Mouse (Mus musculus): ENCODE results near the gene Rgl1. TPM values are rescaled to one million over a fixed set of nuclear protein-coding genes. Genes with fewer than 3 reads are reported as not detected.
A peak's percentile ranks its signal among the peaks of the same experiment; 100 is the strongest.

The Rgl1 gene
- total and polyA plus RNA-seq, 2 experiments from 2014 or later: 36.7 to 38.9 TPM

DNA sequence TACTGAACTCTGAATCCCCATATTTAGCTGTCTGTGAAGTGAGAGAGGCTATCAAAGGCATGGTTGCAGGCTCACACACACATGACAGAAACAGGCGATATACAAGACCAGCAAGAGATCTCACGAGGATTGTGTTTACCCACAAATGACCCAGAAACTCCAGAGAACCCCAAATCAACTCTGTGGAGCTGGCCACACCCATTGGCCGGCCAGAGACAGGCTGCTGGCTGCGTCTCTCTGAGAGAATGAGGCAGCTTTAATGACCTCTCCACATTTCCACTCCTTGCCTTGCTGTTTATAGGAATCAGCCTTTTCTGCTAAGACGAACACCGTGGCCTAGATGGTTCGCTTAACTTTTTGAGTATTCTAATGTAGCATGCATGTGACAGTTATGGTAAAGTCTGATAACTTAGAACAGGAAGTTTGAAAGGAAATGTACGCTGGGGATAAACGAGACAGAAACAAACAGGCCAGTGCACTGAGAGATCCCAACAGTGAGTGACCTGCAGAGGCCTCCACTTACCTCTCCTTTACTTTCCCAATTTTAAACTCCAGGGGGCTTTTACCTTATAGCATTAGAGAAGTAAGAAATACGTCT lies 148.3 kb downstream of the Rgl1 start:
- Histone ChIP-seq H3K4me2 (ENCODE audit: low read depth, low read length) (no peak overlapping the region), H3K27me3 (ENCODE audit: control insufficient read depth, insufficient read depth, low read length) (no peaks in the 10 kb centered on the region), H3K4me3 (ENCODE audit: low read depth, low read length) (no peak overlapping the region), H3K27ac (ENCODE audit: low read depth) (peak overlapping the region; percentile 62), H3K9me3 (replicated peaks; ENCODE audit: control insufficient read depth, low read length) (no peaks in the 10 kb centered on the region; the same call in 1 of the 2 replicates), H3K36me3 (replicated peaks; ENCODE audit: control insufficient read depth, insufficient read depth, low read length) (peaks cover 32% of the 10 kb centered on the region), H3K4me1 (ENCODE audit: control insufficient read depth, insufficient read depth) (peaks cover 71% of the 10 kb centered on the region), H3K9ac (replicated peaks; ENCODE audit: low read depth, low read length) (no peak overlapping the region; the same call in 1 of the 2 replicates)
- DNase-seq (ENCODE audit: low spot score): no peak
- ATAC-seq (ENCODE audit: insufficient read depth, low read depth): no peak
- 39% methylated on average over 10 of the region's 10 CpGs for WGBS
- TF ChIP-seq CTCF (IDR thresholded peaks at IDR 0.05; ENCODE audit: low read depth) (no peak), EP300 (IDR thresholded peaks at IDR 0.05; ENCODE audit: low read depth) (no peak)

DNA sequence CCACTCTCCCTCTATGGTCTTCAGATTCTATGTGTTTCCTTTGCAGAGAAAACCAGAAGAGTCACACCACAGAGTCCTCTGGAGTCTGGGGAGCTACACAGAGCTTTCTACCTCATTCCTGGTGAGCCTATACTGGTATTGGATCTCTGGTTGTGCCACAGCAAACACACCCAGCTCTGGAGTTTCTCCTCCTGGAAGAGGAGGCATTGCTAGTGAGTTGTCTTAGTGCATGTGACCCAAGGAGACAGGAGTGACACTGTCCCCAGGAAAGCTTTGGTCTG lies 149.4 kb downstream of the Rgl1 start:
- no peak for TF ChIP-seq CTCF (IDR thresholded peaks at IDR 0.05; ENCODE audit: low read depth)
- TF ChIP-seq EP300 (IDR thresholded peaks at IDR 0.05; ENCODE audit: low read depth): no peak
- Histone ChIP-seq H3K4me1 (ENCODE audit: control insufficient read depth, insufficient read depth) (peaks cover 72% of the 10 kb centered on the region), H3K4me3 (ENCODE audit: low read depth, low read length) (no peak overlapping the region), H3K9ac (replicated peaks; ENCODE audit: low read depth, low read length) (no peak overlapping the region), H3K4me2 (ENCODE audit: low read depth, low read length) (no peak overlapping the region), H3K27ac (ENCODE audit: low read depth) (peak overlapping the region; percentile 62), H3K36me3 (replicated peaks; ENCODE audit: control insufficient read depth, insufficient read depth, low read length) (peaks cover 43% of the 10 kb centered on the region), H3K9me3 (replicated peaks; ENCODE audit: control insufficient read depth, low read length) (no peaks in the 10 kb centered on the region; the same call in 1 of the 2 replicates), H3K27me3 (ENCODE audit: control insufficient read depth, insufficient read depth, low read length) (no peaks in the 10 kb centered on the region)
- ATAC-seq (ENCODE audit: insufficient read depth, low read depth) (no peak), DNase-seq (ENCODE audit: low spot score) (no peak)

DNA sequence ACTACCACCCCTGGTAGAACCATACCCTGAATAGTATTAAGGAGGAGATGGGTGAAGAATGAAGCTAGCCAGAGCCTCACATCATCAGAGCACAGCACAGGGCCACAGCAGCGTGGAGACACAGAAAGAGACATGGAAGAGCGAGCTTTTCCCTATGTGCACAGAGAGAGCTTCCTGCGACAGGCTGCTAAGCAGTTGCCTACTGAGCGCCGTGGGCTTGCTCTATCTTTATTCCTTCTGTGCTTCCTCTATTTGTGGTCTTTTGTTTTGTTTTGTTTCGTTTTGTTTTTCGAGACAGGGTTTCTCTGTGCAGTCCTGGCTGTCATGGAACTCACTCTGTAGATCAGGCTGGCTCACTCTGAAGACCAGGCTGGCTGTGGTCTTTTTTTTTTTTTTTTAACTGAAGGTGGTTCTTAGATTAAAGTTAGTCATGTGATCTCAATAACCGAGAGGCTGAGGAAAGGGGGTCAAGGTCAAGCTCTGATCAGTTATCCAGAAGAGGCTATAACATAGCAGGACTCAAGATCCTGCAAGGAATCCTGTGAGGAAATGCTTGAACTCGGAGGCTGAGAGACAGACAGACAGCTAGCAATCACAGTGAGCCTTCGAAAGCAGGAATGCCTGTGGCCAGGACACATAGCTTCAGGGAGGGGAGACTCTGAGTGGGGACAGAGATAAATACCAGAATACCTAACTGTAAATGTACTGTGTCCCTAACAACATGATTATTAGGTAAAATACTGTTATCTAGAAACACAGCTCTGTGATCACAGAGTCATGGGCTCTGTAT lies 150.0 kb downstream of the Rgl1 start:
- ATAC-seq (ENCODE audit: insufficient read depth, low read depth): no peak
- DNase-seq (ENCODE audit: low spot score): no peak
- 54% methylated on average over 10 of the region's 10 CpGs for WGBS
- Histone ChIP-seq H3K27me3 (ENCODE audit: control insufficient read depth, insufficient read depth, low read length) (no peaks in the 10 kb centered on the region), H3K9ac (replicated peaks; ENCODE audit: low read depth, low read length) (no peak overlapping the region), H3K4me3 (ENCODE audit: low read depth, low read length) (no peak overlapping the region), H3K36me3 (replicated peaks; ENCODE audit: control insufficient read depth, insufficient read depth, low read length) (peaks cover 38% of the 10 kb centered on the region), H3K9me3 (replicated peaks; ENCODE audit: control insufficient read depth, low read length) (no peaks in the 10 kb centered on the region; the same call in 1 of the 2 replicates), H3K4me1 (ENCODE audit: control insufficient read depth, insufficient read depth) (peaks cover 73% of the 10 kb centered on the region), H3K4me2 (ENCODE audit: low read depth, low read length) (no peak overlapping the region), H3K27ac (ENCODE audit: low read depth) (peak overlapping the region; percentile 62)
- TF ChIP-seq EP300 (IDR thresholded peaks at IDR 0.05; ENCODE audit: low read depth) (no peak), CTCF (IDR thresholded peaks at IDR 0.05; ENCODE audit: low read depth) (no peak)

DNA sequence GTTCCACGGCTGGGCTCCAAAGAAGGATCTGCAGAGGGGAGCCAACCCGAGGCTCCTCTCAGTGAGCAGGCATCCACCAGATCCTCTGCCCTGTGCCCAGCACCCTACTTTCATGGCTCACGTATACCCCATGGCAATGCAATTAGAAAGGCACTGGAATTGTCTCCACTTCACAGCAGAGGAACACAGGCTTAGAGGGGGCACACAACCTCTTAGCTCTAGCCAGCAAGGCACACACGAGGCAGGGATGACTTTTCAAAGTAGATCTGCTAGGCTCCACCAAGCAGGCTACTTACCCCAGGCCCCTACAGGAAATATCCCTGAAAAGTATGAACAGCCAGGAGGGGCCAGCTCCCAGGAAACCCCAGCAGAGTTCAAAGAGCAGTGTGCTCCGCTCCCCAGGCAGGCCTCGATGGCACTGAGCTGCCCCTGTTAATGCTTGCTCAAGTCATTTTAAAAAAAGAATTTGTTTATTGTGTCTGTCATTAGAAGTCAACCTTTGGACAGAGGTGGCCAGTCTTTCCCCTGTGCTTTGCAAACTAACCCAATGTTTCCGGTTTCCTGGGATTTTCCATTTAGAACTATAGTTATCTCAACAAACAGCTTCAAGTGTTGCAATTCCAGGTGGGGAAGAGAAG lies 151.3 kb downstream of the Rgl1 start:
- ATAC-seq (ENCODE audit: insufficient read depth, low read depth) (no peak), DNase-seq (ENCODE audit: low spot score) (no peak)
- Histone ChIP-seq H3K36me3 (replicated peaks; ENCODE audit: control insufficient read depth, insufficient read depth, low read length) (peaks cover 32% of the 10 kb centered on the region), H3K27ac (ENCODE audit: low read depth) (peak overlapping the region; percentile 9; the same call in 1 of the 2 replicates), H3K27me3 (ENCODE audit: control insufficient read depth, insufficient read depth, low read length) (no peaks in the 10 kb centered on the region), H3K9ac (replicated peaks; ENCODE audit: low read depth, low read length) (no peak overlapping the region), H3K4me2 (ENCODE audit: low read depth, low read length) (no peak overlapping the region), H3K9me3 (replicated peaks; ENCODE audit: control insufficient read depth, low read length) (no peaks in the 10 kb centered on the region; the same call in 1 of the 2 replicates), H3K4me3 (ENCODE audit: low read depth, low read length) (no peak overlapping the region), H3K4me1 (ENCODE audit: control insufficient read depth, insufficient read depth) (peaks cover 76% of the 10 kb centered on the region)
- TF ChIP-seq CTCF (IDR thresholded peaks at IDR 0.05; ENCODE audit: low read depth) (no peak), EP300 (IDR thresholded peaks at IDR 0.05; ENCODE audit: low read depth) (no peak)
- 51% methylated on average over 7 of the region's 7 CpGs for WGBS

DNA sequence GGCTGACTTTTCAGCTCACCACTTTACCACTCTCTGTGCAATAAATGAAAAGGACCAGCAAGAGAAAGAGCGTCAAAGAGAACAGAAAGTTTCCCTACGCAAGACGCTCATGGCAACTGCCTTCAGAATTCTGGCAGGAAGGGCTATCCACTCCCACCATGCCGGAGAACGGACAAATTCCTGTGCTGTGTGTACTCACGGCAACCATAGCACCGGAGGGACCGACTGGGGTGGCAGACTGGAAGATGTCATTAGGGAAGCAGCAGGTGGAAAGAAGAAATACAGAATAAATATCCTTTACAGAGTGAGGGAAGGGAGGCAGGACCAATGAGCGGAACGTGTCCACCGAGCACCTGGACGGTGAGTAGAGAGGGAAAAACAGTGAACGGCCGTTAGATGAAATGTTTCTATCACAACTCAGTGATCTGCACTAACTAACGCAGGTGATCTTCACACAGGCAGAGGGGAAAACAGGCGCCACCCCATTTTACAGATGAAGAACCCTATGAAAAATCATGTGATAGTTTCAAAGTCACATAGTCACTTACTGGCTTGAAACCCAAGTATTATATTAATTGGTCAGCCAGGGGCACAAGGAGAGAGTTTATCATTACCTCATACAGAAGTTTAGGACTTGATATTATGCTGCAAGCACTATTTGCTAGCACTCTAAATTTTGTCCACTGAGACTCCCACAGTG lies 152.8 kb downstream of the Rgl1 start:
- no peaks in the 10 kb centered on the region for H3K9me3 ChIP-seq (replicated peaks; ENCODE audit: control insufficient read depth, low read length)
- WGBS: 57% methylated on average over 16 of the region's 16 CpGs
- H3K4me3 ChIP-seq (ENCODE audit: low read depth, low read length): no peak overlapping the region
- peak overlapping the region; percentile 70 for H3K27ac ChIP-seq (ENCODE audit: low read depth)
- DNase-seq (ENCODE audit: low spot score) (no peak), ATAC-seq (ENCODE audit: insufficient read depth, low read depth) (no peak)
- H3K4me2 ChIP-seq (ENCODE audit: low read depth, low read length): peak overlapping the region; percentile 5; the same call in 1 of the 2 replicates
- no peak overlapping the region for H3K9ac ChIP-seq (replicated peaks; ENCODE audit: low read depth, low read length)
- no peaks in the 10 kb centered on the region for H3K27me3 ChIP-seq (ENCODE audit: control insufficient read depth, insufficient read depth, low read length)
- TF ChIP-seq CTCF (IDR thresholded peaks at IDR 0.05; ENCODE audit: low read depth): no peak
- TF ChIP-seq EP300 (IDR thresholded peaks at IDR 0.05; ENCODE audit: low read depth): no peak
- peaks cover 27% of the 10 kb centered on the region for H3K36me3 ChIP-seq (replicated peaks; ENCODE audit: control insufficient read depth, insufficient read depth, low read length)
- H3K4me1 ChIP-seq (ENCODE audit: control insufficient read depth, insufficient read depth): peaks cover 81% of the 10 kb centered on the region

Measured in heart, postnatal 0 days (tissue).